Mouse (Mus musculus) erythroid progenitor cell, adult 5-6 weeks (primary cell): ENCODE results near the gene Myh7. TPM values are rescaled to one million over a fixed set of nuclear protein-coding genes. Genes with fewer than 3 reads are reported as not detected.

ENCODE experiments used
- ATAC-seq: replicated peaks from 2 replicates; pipeline ENCODE4 v1.8.0; 2016; ENCODE audit warnings: moderate number of reproducible peaks, mild to moderate bottlenecking, moderate TSS enrichment, inconsistent platforms; ENCODE audit not compliant: poor library complexity, low FRiP score, severe bottlenecking
- total RNA-seq, 2 experiments: library from RNA; stranded (forward) in 1 of 2; stranded (reverse) in 1 of 2; fragments of 150-400 nt in 1 of 2; fragments of 186-747, 209-891 nt in 1 of 2; gene quantifications; 2 replicates each; pipeline versions ENCODE4 v1.2.3 to v1.2.4; 2015 to 2017; ENCODE audit warnings: low replicate concordance in 2 of 2

The Myh7 gene
- total RNA-seq, 2 experiments from 2014 or later = not detected

- no peak for ATAC-seq
These were observed 67.1 kb downstream of the Myh7 start for GRCm38 (mm10) chr14:54927296-54927695.

- ATAC-seq = no peak
These were observed 67.8 kb downstream of the Myh7 start for GRCm38 (mm10) chr14:54926401-54927158.

- ATAC-seq = no peak
These were observed 68.8 kb downstream of the Myh7 start, which contains the start of gene Efs for GRCm38 (mm10) chr14:54925349-54926342. TSS of gene Efs (minus strand) at chr14:54926126.

- 0 out of 2 replicates have a peak, but pooled peaks have one; percentile 33 for ATAC-seq
These were observed 69.6 kb downstream of the Myh7 start for GRCm38 (mm10) chr14:54924641-54925348.

Other genes with a start within 250 kb of the Myh7 start
- gene Slc7a8, start 212.7 kb downstream of the Myh7 start, total RNA-seq (2015; ENCODE audit: low replicate concordance) = 7.1 and 11.9 TPM in 2 replicates
- 2.6 and 3.0 TPM in 2 replicates for gene Slc7a8, start 212.7 kb downstream of the Myh7 start, total RNA-seq (2017; ENCODE audit: low replicate concordance)
- not detected in 2 replicates for gene Rnf212b, start 180.5 kb downstream of the Myh7 start, total RNA-seq (2015; ENCODE audit: low replicate concordance)
- gene Rnf212b, start 180.5 kb downstream of the Myh7 start, total RNA-seq (2017; ENCODE audit: low replicate concordance) = not detected in 2 replicates
- 4.7 and 5.0 TPM in 2 replicates for gene Homez, start 123.7 kb downstream of the Myh7 start, total RNA-seq (2015; ENCODE audit: low replicate concordance)
- gene Homez, start 123.7 kb downstream of the Myh7 start, total RNA-seq (2017; ENCODE audit: low replicate concordance) = 0.13 and 1.3 TPM in 2 replicates
- gene Ppp1r3e, start 117.1 kb downstream of the Myh7 start, total RNA-seq (2015; ENCODE audit: low replicate concordance) = 2.2 and 8.8 TPM in 2 replicates
- not detected in 2 replicates for gene Ppp1r3e, start 117.1 kb downstream of the Myh7 start, total RNA-seq (2017; ENCODE audit: low replicate concordance)
- 1.7 TPM in 1 of 2 replicates, not detected in the other for gene Bcl2l2, start 111.2 kb downstream of the Myh7 start, total RNA-seq (2015; ENCODE audit: low replicate concordance)
- gene Bcl2l2, start 111.2 kb downstream of the Myh7 start, total RNA-seq (2017; ENCODE audit: low replicate concordance) = 1.7 TPM in 1 of 2 replicates, not detected in the other
- not detected in 2 replicates for gene Gm20521, start 111.2 kb downstream of the Myh7 start, total RNA-seq (2015; ENCODE audit: low replicate concordance)
- not detected in 2 replicates for gene Gm20521, start 111.2 kb downstream of the Myh7 start, total RNA-seq (2017; ENCODE audit: low replicate concordance)
- 49.9 and 68.1 TPM in 2 replicates for gene Pabpn1, start 102.1 kb downstream of the Myh7 start, total RNA-seq (2015; ENCODE audit: low replicate concordance)
- 115 and 120 TPM in 2 replicates for gene Pabpn1, start 102.1 kb downstream of the Myh7 start, total RNA-seq (2017; ENCODE audit: low replicate concordance)
- not detected in 2 replicates for gene Slc22a17, start 81.5 kb downstream of the Myh7 start, total RNA-seq (2015; ENCODE audit: low replicate concordance)
- not detected in 2 replicates for gene Slc22a17, start 81.5 kb downstream of the Myh7 start, total RNA-seq (2017; ENCODE audit: low replicate concordance)
- not detected in 2 replicates for gene Efs, start 68.5 kb downstream of the Myh7 start, total RNA-seq (2015; ENCODE audit: low replicate concordance)
- not detected in 2 replicates for gene Efs, start 68.5 kb downstream of the Myh7 start, total RNA-seq (2017; ENCODE audit: low replicate concordance)
- gene Il25, start 61.9 kb downstream of the Myh7 start, total RNA-seq (2015; ENCODE audit: low replicate concordance) = not detected in 2 replicates
- gene Il25, start 61.9 kb downstream of the Myh7 start, total RNA-seq (2017; ENCODE audit: low replicate concordance) = not detected in 2 replicates
- gene Cmtm5, start 58.4 kb downstream of the Myh7 start, total RNA-seq (2015; ENCODE audit: low replicate concordance) = not detected in 2 replicates
- gene Cmtm5, start 58.4 kb downstream of the Myh7 start, total RNA-seq (2017; ENCODE audit: low replicate concordance) = not detected in 2 replicates
- not detected in 2 replicates for gene Myh6, start 27.7 kb downstream of the Myh7 start, total RNA-seq (2015; ENCODE audit: low replicate concordance)
- gene Myh6, start 27.7 kb downstream of the Myh7 start, total RNA-seq (2017; ENCODE audit: low replicate concordance) = not detected in 2 replicates
- not detected in 2 replicates for gene Gm17428, start 17.7 kb downstream of the Myh7 start, total RNA-seq (2015; ENCODE audit: low replicate concordance)
- not detected in 2 replicates for gene Gm17428, start 17.7 kb downstream of the Myh7 start, total RNA-seq (2017; ENCODE audit: low replicate concordance)
- 15.1 TPM in 2 replicates for gene Ngdn, start 20.8 kb upstream of the Myh7 start, total RNA-seq (2015; ENCODE audit: low replicate concordance)
- 4.4 and 10.7 TPM in 2 replicates for gene Ngdn, start 20.8 kb upstream of the Myh7 start, total RNA-seq (2017; ENCODE audit: low replicate concordance)
- gene Zfhx2, start 97.7 kb upstream of the Myh7 start, total RNA-seq (2015; ENCODE audit: low replicate concordance) = 1.4 and 3.8 TPM in 2 replicates
- 0.64 and 5.4 TPM in 2 replicates for gene Zfhx2, start 97.7 kb upstream of the Myh7 start, total RNA-seq (2017; ENCODE audit: low replicate concordance)
- 1.1 TPM in 1 of 2 replicates, not detected in the other for gene Thtpa, start 100.2 kb upstream of the Myh7 start, total RNA-seq (2015; ENCODE audit: low replicate concordance)
- 0.68 TPM in 1 of 2 replicates, not detected in the other for gene Thtpa, start 100.2 kb upstream of the Myh7 start, total RNA-seq (2017; ENCODE audit: low replicate concordance)
- 2.5 and 23.5 TPM in 2 replicates for gene Ap1g2, start 112.0 kb upstream of the Myh7 start, total RNA-seq (2015; ENCODE audit: low replicate concordance)
- 0.68 and 1.8 TPM in 2 replicates for gene Ap1g2, start 112.0 kb upstream of the Myh7 start, total RNA-seq (2017; ENCODE audit: low replicate concordance)
- not detected in 2 replicates for gene Jph4, start 122.3 kb upstream of the Myh7 start, total RNA-seq (2015; ENCODE audit: low replicate concordance)
- gene Jph4, start 122.3 kb upstream of the Myh7 start, total RNA-seq (2017; ENCODE audit: low replicate concordance) = not detected in 2 replicates
- not detected in 2 replicates for gene Dhrs2, start 227.4 kb upstream of the Myh7 start, total RNA-seq (2015; ENCODE audit: low replicate concordance)
- not detected in 2 replicates for gene Dhrs2, start 227.4 kb upstream of the Myh7 start, total RNA-seq (2017; ENCODE audit: low replicate concordance)